Mouse (Mus musculus): ENCODE results near the gene Ifna12.
"Not testable (repeated sequence)": the region's sequence is repeated elsewhere in the genome, so short reads cannot be mapped to it uniquely, and the experiment has no call there.

The Ifna12 gene

DNA sequence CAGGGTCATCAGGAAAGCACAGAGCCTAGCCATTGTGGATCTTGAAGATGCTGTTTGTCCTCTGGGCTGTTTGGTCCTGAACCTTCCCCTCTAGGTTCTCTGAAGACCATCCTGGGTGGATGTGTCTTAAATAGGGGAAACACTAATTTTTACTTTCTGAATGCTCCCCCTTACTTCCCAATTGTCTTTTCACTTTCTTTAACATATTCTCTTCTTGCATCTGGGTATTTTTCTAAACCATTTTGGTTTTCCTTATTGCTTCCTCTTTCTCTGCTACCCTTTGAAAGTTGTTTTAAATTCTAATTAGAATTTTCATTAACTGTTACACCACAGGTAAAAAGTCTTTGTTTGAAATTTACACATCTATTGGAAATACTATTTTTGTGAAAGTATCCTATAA lies at the start of gene Ifna12:
Ifna12 (minus strand) TSS at position 101 of the 400 bp plus-strand sequence.
- DNase-seq (ENCODE audit: low spot score in 2 of 2): no peak

DNA sequence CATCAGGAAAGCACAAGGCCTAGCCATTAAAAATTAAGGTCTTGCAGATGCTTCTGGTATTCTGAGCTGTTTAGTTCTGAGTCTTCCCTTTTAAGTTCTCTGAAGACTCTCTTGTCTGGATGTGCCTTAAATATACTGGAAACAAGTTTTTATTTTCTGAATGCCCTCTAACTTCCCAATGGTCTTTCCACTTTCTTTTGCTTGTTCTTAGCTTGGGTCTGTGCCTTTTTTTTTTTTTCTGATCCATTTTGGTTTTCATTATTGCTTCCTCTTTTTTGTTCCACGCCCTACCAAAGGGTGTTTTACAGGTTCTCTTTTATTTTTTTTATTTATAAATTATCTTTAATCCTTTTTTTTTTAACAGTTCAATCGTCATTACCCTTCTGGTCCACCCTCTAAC lies 41.2 kb upstream of the Ifna12 start, which contains the start of gene Ifna13:
Ifna13 (minus strand) TSS at position 101 of the 400 bp plus-strand sequence.
- no peak for DNase-seq (ENCODE audit: low spot score in 2 of 2)

DNA sequence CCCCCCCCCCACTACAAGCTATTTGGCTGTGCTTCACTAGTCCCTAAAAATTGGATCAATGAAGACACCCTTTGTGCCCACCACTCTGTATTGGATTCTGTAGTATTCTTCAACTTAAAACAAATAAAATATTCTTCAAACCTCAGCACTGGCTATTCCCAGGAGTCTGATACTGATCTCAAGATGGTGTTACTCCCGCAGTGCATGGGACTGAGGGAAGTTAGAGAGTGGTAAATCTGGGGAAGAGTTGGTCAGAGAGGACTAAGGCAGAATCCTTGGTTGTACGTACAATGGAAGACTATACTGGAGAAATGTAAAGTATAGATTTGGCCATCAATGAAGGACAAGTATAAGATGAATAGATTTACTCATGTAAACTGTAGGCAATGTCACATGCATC lies 39.4 kb upstream of the Ifna12 start:
- no peak for DNase-seq (ENCODE audit: low spot score in 2 of 2)

DNA sequence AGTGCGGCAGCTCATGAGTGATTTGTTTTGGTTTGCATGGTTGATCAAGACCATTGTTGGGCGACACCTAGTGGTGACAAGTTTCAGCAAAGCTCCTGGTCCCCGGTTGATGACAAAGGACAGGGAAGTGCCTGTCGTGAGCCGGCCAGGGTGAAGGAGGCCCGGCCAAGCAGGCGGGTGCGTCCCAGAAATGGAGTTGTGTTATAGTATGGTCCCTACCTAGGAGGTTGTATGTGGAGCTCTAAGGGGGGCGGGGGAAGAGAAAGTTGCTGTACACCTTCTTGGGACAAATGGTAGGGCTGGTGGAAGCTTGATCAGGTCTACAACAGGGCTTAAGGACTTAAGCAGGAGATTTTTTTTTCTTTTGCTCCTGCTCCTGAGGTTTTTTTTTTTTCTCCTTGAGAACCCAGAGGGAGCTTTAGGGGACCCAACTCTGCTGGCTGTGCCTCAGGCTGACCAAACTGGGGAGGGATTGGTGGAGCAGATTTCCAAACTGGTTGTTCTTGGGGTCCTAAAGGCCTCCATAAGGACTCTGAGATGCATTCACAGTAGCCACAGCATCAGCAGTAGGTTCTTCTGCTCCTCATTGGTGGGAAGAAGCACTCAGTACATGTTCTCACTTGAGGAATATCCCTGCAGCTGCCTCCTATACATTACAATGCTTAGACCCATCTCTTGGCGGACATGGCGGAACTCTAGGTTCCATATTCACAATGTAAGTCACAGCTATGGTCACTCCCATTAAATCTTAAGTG lies 38.1 kb upstream of the Ifna12 start:
- peak; percentile 86 to 94 for DNase-seq (ENCODE audit: low spot score in 2 of 2)

DNA sequence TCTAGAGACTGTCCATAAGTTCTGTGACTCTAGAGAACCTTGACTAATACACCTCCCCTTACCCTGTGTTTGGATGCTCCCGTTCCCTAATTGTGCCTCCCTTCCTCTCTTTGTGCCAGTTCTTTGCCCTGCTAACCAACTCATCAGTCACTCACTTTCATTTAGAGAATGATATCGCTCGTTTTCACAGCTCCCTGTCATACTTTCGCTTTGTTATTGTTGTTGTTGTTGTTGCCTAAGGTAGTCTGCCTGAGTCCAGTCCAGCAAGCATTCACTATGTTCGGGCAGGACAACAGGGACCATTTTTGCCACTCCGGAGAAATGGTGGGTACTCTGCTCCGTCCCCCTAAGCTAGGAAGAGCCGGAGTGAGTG lies 37.5 kb upstream of the Ifna12 start:
- DNase-seq (ENCODE audit: low spot score in 2 of 2): no peak

DNA sequence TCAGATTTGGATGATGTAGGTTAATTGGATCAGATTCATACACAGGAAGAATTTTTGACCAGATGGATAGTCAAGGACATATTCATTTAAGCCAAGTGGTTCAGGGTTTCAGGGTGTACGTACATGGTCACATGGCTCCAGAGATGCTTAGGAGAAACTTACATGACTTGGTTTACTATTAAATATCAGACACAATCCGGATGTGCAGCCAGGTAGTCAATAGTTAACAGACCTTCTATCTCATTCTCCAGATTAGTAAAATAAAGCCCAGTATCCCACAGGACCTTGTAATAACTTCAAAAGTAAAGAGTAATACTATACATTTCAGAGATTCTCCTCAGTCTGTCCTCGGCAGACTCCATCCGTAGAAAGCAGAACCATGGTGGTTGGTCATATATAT lies 31.1 kb upstream of the Ifna12 start, which contains the start of gene C87499:
C87499 (minus strand) TSS at position 101 of the 400 bp plus-strand sequence.
- no peak for DNase-seq (ENCODE audit: low spot score in 2 of 2)

DNA sequence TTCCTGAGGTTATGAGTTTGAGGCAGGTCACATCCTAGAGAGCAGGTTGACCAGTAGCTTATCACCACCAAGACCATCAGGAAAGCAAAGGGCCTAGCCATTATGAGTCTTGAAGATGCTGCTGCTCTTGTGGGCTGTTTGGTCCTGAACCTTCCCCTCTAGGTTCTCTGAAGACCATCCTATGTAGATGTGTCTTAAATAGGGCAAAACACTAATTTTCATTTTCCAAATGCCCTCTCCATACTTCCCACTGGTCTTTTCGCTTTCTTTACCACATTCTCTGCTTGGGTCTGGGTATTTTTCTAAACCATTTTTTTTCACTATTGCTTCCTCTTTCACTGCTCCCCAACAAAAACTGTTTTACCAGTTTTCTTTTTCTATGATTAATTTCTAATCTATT lies 10.9 kb downstream of the Ifna12 start, which contains the start of gene Ifna9:
Ifna9 (minus strand) TSS at position 101 of the 400 bp plus-strand sequence.
- no peak for DNase-seq (ENCODE audit: low spot score in 2 of 2)

DNA sequence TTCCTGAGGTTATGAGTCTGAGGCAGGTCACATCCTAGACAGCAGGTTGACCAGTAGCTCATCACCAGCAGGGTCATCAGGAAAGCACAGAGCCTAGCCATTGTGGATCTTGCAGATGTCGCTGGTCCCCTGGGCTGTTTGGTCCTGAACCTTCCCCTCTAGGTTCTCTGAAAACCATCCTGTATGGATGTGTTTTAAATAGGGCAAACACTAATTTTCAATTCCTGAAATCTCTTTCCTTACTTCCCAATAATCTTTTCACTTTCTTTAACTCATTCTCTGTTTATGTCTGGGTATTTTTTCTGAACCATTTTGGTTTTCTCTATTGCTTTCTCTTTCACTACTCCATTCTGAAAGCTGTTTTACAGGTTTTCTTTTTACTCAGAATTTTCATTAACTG lies 31.5 kb downstream of the Ifna12 start, which contains the start of gene Ifna14:
Ifna14 (minus strand) TSS at position 101 of the 400 bp plus-strand sequence.
- DNase-seq (ENCODE audit: low spot score in 2 of 2): no peak

DNA sequence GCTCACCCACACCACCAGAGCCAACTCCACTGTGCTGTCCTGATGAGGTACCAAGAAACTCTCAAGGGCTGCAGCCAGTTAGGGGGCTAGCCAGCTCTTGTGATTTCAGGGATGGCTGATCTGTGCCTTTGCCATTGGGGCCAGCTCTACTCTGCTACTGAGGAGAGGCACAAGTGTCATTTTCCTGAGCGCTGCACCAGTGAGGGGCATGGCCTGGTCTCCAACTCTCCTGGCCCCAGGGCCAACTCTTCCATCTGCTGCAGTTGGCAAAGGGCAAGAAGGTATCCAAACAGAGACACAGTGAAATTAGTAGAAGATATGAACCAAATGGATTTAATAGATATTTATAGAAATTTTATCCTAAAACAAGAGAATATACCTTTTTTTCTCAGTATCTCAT lies 41.4 kb downstream of the Ifna12 start:
- DNase-seq (ENCODE audit: low spot score in 2 of 2): no peak

DNA sequence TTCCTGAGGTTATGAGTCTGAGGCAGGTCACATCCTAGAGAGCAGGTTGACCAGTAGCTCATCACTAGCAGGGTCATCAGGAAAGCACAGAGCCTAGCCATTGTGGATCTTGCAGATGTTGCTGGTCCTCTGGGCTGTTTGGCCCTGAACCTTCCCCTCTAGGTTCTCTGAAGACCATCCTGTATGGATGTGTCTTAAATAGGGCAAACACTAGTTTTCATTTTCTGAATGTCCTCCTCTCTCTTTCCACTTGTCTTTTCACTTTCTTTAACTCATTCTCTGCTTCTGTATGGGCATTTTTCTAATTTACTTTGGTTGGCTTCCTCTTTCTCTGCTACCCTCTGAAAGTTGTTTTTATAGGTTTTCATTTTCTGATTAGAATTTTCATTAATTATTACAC lies 45.0 kb downstream of the Ifna12 start, which contains the start of gene Ifna15:
Ifna15 (minus strand) TSS at position 101 of the 400 bp plus-strand sequence.
- DNase-seq (ENCODE audit: low spot score in 2 of 2): not testable (repeated sequence)
